Mouse (Mus musculus) kidney, postnatal 4 days (tissue): Measurements from ENCODE around the gene Olfr504.
"Not testable (repeated sequence)": the region's sequence is repeated elsewhere in the genome, so short reads cannot be mapped to it uniquely, and the experiment has no call there.

Experiments
- DNase-seq, 2 experiments: peaks; one replicate each; pipeline ENCODE4 v3.0.0; 2021; ENCODE audit warnings: mixed read lengths in 2 of 2

The Olfr504 gene

DNA sequence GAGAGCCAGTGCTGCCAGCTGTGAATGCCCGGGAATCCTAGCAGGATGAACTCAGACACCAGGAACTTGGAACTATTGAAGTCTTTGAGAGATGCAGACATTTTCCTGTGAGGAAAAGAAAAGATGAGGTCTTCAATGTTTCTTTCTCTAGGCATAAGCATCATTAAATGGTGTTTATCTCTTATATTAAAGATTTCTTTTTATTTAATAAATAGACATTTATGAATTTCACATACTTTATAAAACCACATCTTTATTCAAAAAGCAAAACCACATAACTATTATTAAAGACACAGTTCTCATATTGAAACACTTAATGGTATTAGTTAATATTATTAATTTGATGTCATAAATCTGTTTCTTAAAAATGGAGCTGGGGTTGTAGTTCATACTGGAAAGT, at the start of gene Olfr504:
Gene Olfr504, minus strand, starts transcription at position 101 of the 400 bp plus-strand sequence.
- DNase-seq, result no peak

DNA sequence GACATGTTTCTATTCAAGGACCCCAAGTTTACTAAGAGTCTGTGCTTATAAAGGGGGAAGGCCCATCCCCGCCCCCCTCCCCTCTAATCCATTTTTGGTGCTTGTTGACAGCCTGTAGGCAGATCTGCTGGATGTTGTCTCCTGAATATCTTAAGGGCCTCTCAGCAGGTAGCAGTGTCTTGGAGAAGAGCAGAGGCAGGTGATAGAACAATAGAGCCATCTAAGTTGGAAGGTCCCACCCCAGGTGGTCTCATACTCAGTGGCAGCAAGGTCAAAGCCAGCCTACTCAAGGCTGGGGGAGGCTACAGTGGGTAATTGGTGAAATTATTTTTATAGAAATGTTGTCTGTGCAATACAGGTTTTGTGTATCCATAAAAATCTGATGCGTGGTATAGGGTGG, 48.5 kb upstream of the Olfr504 start:
- DNase-seq, result no peak

DNA sequence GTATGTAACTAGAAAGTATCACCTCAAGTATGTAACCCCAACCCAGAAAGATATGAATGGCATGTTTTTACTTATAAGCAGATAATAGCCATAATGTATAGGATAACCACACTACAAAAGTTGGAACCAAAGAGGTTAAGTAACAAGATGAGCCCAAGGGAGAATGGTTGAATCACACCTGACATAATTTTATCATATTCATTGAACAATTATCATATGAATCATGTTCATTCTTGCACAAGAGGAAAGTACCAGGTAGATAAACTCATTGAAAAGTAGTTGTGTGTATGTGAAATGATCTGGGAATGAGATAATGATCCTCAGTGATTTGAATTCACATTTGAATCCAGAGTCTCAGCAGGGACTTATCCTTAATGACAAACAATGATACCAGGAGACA, 44.9 kb upstream of the Olfr504 start, which contains the start of gene Olfr506:
Gene Olfr506, plus strand, starts transcription at position 301 of the 400 bp plus-strand sequence.
- no peak for DNase-seq

DNA sequence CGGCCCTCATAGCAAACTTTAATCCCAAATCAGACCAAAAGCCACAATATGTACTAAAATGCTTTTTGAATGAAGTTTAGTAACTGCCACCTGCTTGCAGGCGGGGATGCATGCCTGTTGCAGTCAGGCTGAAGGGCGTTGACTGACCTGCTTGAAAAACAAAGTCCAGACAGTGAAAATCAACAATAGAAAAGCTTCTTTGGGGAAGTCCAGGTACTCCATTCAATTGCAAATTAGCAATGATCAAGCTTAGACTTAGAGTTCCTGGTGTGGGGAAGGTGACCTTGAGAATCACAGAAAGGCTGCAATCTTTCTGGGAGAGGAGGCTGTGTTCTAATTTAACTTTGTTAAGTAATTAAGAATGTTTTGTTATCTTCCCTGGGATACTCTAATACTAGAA, 36.3 kb upstream of the Olfr504 start:
- DNase-seq, result not testable (repeated sequence)

DNA sequence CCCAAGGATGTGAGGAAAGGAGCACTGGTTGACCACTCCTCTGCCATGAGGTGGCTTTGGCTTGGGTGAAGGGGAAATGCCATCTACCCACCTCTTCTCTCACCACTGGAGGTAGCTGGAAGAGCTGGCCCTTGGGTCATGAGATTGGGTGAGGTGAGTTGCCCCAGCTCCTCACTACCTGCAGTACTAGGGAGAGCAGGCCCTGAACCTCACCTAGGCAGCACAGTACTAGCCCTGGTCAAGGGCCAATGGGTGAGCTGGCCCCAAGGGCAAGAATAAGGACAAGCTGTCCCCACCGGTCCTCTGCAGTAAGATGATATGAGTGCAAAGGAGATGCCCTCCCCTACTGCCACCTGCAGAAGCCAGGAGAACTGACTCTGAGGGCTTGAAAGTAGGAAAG, 24.2 kb upstream of the Olfr504 start:
- DNase-seq, result no peak

DNA sequence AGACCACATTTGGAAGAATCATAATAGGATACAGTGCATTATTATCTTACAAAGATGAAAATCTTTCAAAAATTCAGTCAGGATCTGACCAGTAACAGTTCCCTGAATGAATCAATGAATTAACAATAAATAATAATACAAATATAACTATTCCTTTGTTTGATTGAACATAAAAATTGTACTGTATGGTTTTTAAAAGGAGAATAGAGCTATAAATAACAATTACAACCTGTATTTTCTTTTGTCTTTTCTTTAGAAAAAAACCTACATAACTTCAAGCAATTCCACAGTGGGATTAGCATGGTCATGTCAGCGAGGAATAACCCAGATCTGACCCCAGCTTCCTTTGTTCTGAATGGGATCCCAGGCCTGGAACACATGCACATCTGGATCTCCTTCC, 21.4 kb downstream of the Olfr504 start, which contains the start of gene Olfr503:
Gene Olfr503, plus strand, starts transcription at position 301 of the 400 bp plus-strand sequence.
- DNase-seq, result not testable (repeated sequence)

DNA sequence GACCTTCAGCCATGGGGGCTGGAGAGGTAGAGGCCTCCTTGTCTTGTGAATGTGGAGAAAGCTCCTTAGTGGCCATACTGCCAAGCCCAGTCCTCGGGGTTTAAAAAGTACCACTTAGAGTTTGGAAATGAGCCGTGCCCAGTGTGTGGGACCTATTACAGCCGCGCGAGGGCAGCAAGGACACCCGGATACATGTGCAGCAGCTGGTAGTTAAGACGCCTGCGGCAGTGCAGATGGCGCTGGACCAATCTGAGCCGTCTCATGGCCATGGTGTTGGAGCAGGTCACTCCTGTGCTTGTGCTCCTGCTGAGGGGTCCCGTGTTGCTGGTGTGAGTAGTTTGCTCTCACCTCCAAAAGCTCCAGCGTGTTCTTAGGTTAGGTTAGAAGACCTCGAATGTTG, 23.2 kb downstream of the Olfr504 start:
- no peak for DNase-seq

DNA sequence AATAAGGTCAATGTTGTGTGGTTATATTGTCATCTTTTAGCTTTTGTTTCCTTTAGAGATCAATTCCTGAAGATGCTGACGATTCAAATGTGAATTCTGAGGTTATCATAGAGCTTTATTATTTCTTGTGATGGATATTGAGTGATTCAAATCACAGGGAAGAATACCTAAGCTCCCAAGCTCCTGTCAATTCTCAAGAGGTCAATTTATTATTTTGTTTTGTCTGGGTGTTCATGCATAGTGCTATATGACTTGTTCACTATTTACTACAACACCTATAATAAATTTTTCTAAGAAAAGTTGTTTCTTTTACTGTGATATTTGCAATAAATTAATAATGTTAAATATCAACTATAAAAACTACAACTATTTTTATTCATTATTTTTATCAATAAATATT, 40.6 kb downstream of the Olfr504 start, which contains the start of gene Olfr502:
Gene Olfr502, minus strand, starts transcription at position 101 of the 400 bp plus-strand sequence.
- no peak for DNase-seq
